Mouse (Mus musculus): ENCODE measurements around the gene Slc25a23. TPM values are rescaled to one million over a fixed set of nuclear protein-coding genes. Genes with fewer than 3 reads are reported as not detected.
A peak's percentile ranks its signal among the peaks of the same experiment; 100 is the strongest.

Slc25a23 gene
- 54.9 and 94.6 TPM in 2 replicates for total RNA-seq (2014; rRNA removed)
- polyA plus RNA-seq (2012; rRNA removed), result 212 and 255 TPM in 2 replicates

- under 1% methylated on average over 45 of the region's 45 CpGs for WGBS
Observed at GRCm38 (mm10) chr17:57059486-57059977, at the start of gene Slc25a23. TSS of gene Slc25a23 (minus strand) at chr17:57059863.

DNA sequence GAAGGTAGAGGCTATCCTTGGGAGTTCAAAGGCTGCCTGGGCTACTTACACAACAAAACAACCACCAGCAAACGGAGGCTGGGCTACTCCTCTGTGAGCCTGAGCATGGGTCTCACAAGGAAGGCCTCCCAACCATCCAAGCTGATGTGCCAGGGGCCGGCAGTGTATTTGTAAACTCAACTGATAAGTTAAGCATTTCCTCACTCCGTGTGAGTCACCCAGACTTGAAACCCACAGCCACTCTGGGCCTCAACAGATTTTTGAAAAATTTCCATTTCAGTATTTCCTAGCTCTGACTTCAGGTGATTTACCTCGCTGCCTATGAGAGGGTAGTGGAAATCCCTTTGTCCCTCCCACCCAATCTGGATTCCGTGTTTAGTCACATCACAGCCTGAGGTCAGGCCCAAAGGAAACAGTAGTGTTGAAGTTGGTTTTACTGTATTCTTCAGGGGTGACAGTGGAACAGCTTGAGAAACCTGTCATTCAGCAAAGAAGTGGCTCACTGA, 49.1 kb upstream of the Slc25a23 start:
- Histone ChIP-seq H3K27me3 (ENCODE audit: control insufficient read depth, insufficient read depth, low read length) (0 out of 2 replicates have a peak, but pooled peaks cover 3% of the 10 kb centered on the region), H3K36me3 (ENCODE audit: control insufficient read depth, insufficient read depth, low read length) (no peaks in the 10 kb centered on the region), H3K27ac (replicated peaks; ENCODE audit: insufficient read depth, low read depth, low read length) (no peak overlapping the region), H3K79me2 (ENCODE audit: control insufficient read depth, insufficient read depth, low read length) (no peaks in the 10 kb centered on the region), H3K9ac (ENCODE audit: low read depth, low read length) (no peak overlapping the region), H3K4me3 (ENCODE audit: insufficient read depth, low read depth, low read length) (no peak overlapping the region), H3K4me1 (ENCODE audit: control insufficient read depth, insufficient read depth, low read length) (no peaks in the 10 kb centered on the region)
- no peak for DNase-seq (ENCODE audit: extremely low read depth, low read depth, low spot score)
- 57% methylated on average over 5 of the region's 5 CpGs for WGBS
- TF ChIP-seq POLR2A (IDR thresholded peaks at IDR 0.05; ENCODE audit: extremely low read depth, insufficient read depth, low read length) (no peak), CTCF (IDR thresholded peaks at IDR 0.05; ENCODE audit: low read depth, low read length) (no peak)

More at GRCm38 (mm10) chr17:57059486-57059977, at the start of gene Slc25a23:
- TF ChIP-seq POLR2A (IDR thresholded peaks at IDR 0.05; ENCODE audit: extremely low read depth, insufficient read depth, low read length) (0 out of 2 replicates have a peak, but pooled peaks have one; percentile 28), CTCF (IDR thresholded peaks at IDR 0.05; ENCODE audit: low read depth, low read length) (no peak)
- no peaks in the 10 kb centered on the region for H3K27me3 ChIP-seq (ENCODE audit: control insufficient read depth, insufficient read depth, low read length)
- no peak for DNase-seq (ENCODE audit: extremely low read depth, low read depth, low spot score)
- peaks cover 4% of the 10 kb centered on the region; the same call in 1 of the 2 replicates for H3K79me2 ChIP-seq (ENCODE audit: control insufficient read depth, insufficient read depth, low read length)
- peak within 1 kb of the TSS; percentile 93 for H3K27ac ChIP-seq (replicated peaks; ENCODE audit: insufficient read depth, low read depth, low read length)
- H3K4me1 ChIP-seq (ENCODE audit: control insufficient read depth, insufficient read depth, low read length), result peaks cover 21% of the 10 kb centered on the region
- peak within 1 kb of the TSS; percentile 92 for H3K4me3 ChIP-seq (ENCODE audit: insufficient read depth, low read depth, low read length)
- H3K36me3 ChIP-seq (ENCODE audit: control insufficient read depth, insufficient read depth, low read length), result peaks cover 2% of the 10 kb centered on the region
- H3K9ac ChIP-seq (ENCODE audit: low read depth, low read length), result peak within 1 kb of the TSS; percentile 97

- no peaks in the 10 kb centered on the region for H3K4me1 ChIP-seq (ENCODE audit: control insufficient read depth, insufficient read depth, low read length)
- H3K79me2 ChIP-seq (ENCODE audit: control insufficient read depth, insufficient read depth, low read length), result no peaks in the 10 kb centered on the region
- H3K4me3 ChIP-seq (ENCODE audit: insufficient read depth, low read depth, low read length), result no peak overlapping the region
- TF ChIP-seq POLR2A (IDR thresholded peaks at IDR 0.05; ENCODE audit: extremely low read depth, insufficient read depth, low read length) (no peak), CTCF (IDR thresholded peaks at IDR 0.05; ENCODE audit: low read depth, low read length) (no peak)
- no peak for DNase-seq (ENCODE audit: extremely low read depth, low read depth, low spot score)
- no peak overlapping the region for H3K9ac ChIP-seq (ENCODE audit: low read depth, low read length)
- 0 out of 2 replicates have a peak, but pooled peaks cover 3% of the 10 kb centered on the region for H3K27me3 ChIP-seq (ENCODE audit: control insufficient read depth, insufficient read depth, low read length)
- 88% methylated on average over 7 of the region's 7 CpGs for WGBS
- H3K36me3 ChIP-seq (ENCODE audit: control insufficient read depth, insufficient read depth, low read length), result no peaks in the 10 kb centered on the region
- no peak overlapping the region for H3K27ac ChIP-seq (replicated peaks; ENCODE audit: insufficient read depth, low read depth, low read length)
Observed at GRCm38 (mm10) chr17:57108040-57108665, 48.5 kb upstream of the Slc25a23 start.

GRCm38 (mm10) chr17:57107064-57107463, 47.4 kb upstream of the Slc25a23 start:
- Histone ChIP-seq H3K79me2 (ENCODE audit: control insufficient read depth, insufficient read depth, low read length) (no peaks in the 10 kb centered on the region), H3K9ac (ENCODE audit: low read depth, low read length) (no peak overlapping the region), H3K27ac (replicated peaks; ENCODE audit: insufficient read depth, low read depth, low read length) (no peak overlapping the region), H3K4me1 (ENCODE audit: control insufficient read depth, insufficient read depth, low read length) (no peaks in the 10 kb centered on the region), H3K36me3 (ENCODE audit: control insufficient read depth, insufficient read depth, low read length) (no peaks in the 10 kb centered on the region), H3K4me3 (ENCODE audit: insufficient read depth, low read depth, low read length) (no peak overlapping the region), H3K27me3 (ENCODE audit: control insufficient read depth, insufficient read depth, low read length) (0 out of 2 replicates have a peak, but pooled peaks cover 3% of the 10 kb centered on the region)
- DNase-seq (ENCODE audit: extremely low read depth, low read depth, low spot score), result no peak
- no peak for TF ChIP-seq CTCF (IDR thresholded peaks at IDR 0.05; ENCODE audit: low read depth, low read length)
- no peak for TF ChIP-seq POLR2A (IDR thresholded peaks at IDR 0.05; ENCODE audit: extremely low read depth, insufficient read depth, low read length)
- 87% methylated on average over 5 of the region's 5 CpGs for WGBS

- no peak for DNase-seq (ENCODE audit: extremely low read depth, low read depth, low spot score)
- no peaks in the 10 kb centered on the region for H3K36me3 ChIP-seq (ENCODE audit: control insufficient read depth, insufficient read depth, low read length)
- no peak overlapping the region for H3K4me3 ChIP-seq (ENCODE audit: insufficient read depth, low read depth, low read length)
- no peak for TF ChIP-seq POLR2A (IDR thresholded peaks at IDR 0.05; ENCODE audit: extremely low read depth, insufficient read depth, low read length)
- TF ChIP-seq CTCF (IDR thresholded peaks at IDR 0.05; ENCODE audit: low read depth, low read length), result no peak
- no peak overlapping the region for H3K27ac ChIP-seq (replicated peaks; ENCODE audit: insufficient read depth, low read depth, low read length)
- 35% methylated on average over 9 of the region's 9 CpGs for WGBS
- no peaks in the 10 kb centered on the region for H3K4me1 ChIP-seq (ENCODE audit: control insufficient read depth, insufficient read depth, low read length)
- no peaks in the 10 kb centered on the region for H3K79me2 ChIP-seq (ENCODE audit: control insufficient read depth, insufficient read depth, low read length)
- H3K27me3 ChIP-seq (ENCODE audit: control insufficient read depth, insufficient read depth, low read length), result 0 out of 2 replicates have a peak, but pooled peaks cover 3% of the 10 kb centered on the region
- no peak overlapping the region for H3K9ac ChIP-seq (ENCODE audit: low read depth, low read length)
Observed at GRCm38 (mm10) chr17:57106035-57106368, 46.3 kb upstream of the Slc25a23 start.

Measured in liver, adult 2 months (tissue).